Mouse (Mus musculus): ENCODE data around the gene Actrt3. TPM values are rescaled to one million over a fixed set of nuclear protein-coding genes. Genes with fewer than 3 reads are reported as not detected.

Actrt3 gene
- polyA plus RNA-seq (2015; fragmentation: Nextera tagmentation; extraction: Ambion mirVana): 0.06 TPM in 1 of 2 replicates, not detected in the other

DNA sequence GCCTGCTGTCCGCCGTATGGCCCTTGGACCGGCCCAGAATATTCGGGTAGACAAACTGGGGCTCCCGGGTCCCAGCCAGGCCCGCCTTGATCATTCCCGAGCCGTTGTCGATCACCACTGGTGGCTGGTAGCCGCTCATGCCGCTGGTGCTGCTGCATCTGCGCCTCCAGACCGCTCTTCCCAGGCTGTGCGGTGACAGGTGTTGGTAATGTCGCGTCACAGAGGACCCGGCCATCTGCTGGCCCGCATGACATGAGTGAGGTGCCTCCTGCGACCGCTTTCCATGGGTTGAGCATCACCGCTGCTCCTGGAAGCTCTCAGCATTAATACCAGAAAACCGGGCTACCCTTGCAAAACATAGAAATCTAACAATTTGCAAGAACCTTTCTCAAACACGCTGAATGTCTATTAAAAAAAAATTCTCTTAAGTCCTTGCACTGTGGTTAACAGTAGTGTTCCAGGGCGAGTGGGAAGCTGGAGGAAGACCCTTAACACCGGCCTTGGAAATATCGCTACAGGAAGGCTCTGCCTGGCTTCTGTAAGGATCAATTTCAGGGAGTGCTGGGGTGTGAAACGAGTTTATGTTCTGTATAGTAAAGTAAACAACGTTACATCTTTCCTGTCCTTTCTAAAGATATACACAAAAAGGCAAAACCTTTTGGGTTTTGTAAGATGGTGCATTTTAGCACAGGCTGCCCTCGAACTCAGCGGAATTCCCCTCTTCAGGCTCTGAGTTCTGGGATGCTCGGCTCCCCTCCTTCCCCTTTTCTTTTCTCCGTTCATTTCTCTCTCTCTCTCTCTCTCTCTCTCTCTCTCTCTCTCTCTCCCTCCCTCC, at the start of gene Actrt3:
TSS of gene Actrt3 (minus strand) at position 229 of the 835 bp plus-strand sequence.

DNA sequence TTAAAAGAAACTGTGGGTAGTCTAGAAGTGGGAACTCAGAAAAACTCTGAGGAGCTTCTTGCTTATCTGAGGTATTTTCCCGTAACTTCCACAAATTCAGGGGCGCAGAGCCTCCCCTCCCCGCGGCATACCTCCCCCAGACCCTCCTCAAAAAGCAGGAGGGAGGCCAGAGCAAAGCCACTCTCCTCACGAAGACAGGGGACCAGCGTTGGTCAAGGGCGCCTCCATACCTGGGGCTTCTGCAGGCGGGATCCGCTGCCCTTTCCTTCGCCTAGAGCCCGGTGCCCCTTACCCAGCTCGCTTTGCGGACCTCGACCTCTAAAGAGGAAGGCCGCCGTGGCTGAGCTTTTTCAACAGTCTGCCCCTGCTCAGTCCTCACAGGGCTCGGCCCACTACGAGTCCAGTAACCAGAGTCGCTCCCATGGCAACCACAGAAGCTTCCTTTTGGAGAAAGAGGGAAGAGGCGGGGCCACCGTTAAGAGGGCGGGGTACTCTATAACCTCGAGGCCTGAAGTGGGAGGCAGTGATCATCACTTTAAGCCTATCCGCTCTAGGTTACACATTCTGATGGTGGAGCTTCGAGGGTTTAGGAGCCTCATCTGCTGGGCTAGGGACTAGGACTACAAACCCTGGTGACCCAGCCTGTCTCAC, 47.8 kb upstream of the Actrt3 start, which contains the start of gene Lrrc34:
TSS of gene Lrrc34 (minus strand) at position 430 of the 651 bp plus-strand sequence.

DNA sequence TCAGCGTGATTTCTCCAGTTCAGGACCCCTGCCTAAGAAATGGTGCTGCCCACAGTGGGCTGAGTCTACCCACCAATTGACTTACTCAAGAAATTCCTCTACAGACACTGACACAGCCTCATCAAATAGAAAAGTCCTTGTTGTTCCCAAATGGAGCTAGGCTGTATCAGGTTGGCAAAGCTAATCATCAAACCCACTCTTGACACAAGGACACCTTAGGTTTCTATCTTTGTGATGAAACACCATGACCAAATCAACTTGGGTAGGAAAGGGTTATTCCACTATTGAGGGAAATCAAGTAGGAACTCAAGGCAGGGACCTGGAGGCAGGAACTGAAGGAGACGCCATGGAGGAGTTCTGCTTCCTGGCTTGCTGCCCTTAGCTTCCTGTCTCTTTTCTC, 44.5 kb upstream of the Actrt3 start, which contains the start of gene Lrriq4:
TSS of gene Lrriq4 (plus strand) at position 301 of the 400 bp plus-strand sequence.

DNA sequence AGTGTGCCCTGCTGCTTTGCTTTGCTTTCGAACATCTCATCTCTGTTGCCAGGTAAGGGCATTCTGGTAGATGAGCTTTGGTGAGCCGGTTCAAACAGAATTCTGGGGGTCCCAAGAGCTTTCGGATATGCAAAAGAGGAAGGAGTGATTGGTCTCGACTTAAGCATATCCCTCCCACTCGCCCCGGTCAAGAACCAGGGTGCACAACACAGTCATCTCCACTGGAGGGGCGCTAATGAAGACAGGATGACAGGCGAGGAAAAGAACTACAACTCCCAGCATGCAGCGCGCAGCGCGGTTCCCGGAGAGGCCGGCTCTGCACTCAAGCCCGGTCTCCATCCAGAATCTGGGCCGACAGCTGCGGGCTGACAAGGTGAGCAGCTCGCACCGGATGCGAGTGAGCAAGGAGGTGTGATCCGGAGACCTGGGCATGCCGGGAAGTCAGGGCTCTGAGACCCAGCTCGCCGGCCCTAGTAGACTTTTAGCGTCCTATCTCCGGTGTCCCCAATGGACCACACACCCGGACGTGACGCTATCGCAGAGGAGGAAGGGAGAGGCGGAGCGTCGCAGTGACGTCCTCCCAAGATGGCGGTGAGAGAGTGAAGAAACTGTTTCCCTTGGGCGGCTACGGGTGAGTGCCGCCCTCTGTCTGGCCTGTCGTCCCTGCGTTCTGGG, 2.5 kb upstream of the Actrt3 start, which contains the start of gene Mynn:
TSS of gene Mynn (plus strand) at position 1 of the 675 bp plus-strand sequence.

DNA sequence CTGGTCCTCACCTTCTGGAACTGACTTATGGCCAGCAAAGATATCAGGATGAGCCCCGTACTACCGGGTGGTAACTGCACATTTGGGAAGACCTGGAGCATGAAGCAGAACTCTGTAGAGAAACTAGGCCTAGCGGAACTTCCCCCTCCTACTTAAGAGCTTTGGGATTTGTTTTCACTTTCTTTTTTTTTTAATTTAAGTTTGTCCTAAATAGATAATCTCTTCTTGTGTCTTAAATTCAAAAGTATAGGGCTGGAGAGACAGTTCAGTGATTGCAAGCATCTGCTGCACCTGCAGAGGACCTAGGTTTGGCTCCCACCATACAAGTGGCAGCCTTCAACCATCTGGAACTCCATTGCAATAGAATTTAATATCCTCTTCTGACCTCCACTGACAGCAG, 51.8 kb downstream of the Actrt3 start, which contains the start of gene Mecom:
TSS of gene Mecom (minus strand) at position 101 of the 400 bp plus-strand sequence.

Other genes with a start within 250 kb of the Actrt3 start
- gene Mecom, start 51.9 kb downstream of the Actrt3 start, polyA plus RNA-seq (2015; fragmentation: Nextera tagmentation; extraction: Ambion mirVana): 3.3 and 4.1 TPM in 2 replicates
- 15.4 and 16.0 TPM in 2 replicates for gene Mynn, start 2.1 kb upstream of the Actrt3 start, polyA plus RNA-seq (2015; fragmentation: Nextera tagmentation; extraction: Ambion mirVana)
- not detected in 2 replicates for gene Lrriq4, start 44.6 kb upstream of the Actrt3 start, polyA plus RNA-seq (2015; fragmentation: Nextera tagmentation; extraction: Ambion mirVana)
- 0.11 and 0.22 TPM in 2 replicates for gene Lrrc34, start 47.9 kb upstream of the Actrt3 start, polyA plus RNA-seq (2015; fragmentation: Nextera tagmentation; extraction: Ambion mirVana)
- not detected in 2 replicates for gene Lrrc31, start 99.9 kb upstream of the Actrt3 start, polyA plus RNA-seq (2015; fragmentation: Nextera tagmentation; extraction: Ambion mirVana)
- gene Samd7, start 146.4 kb upstream of the Actrt3 start, polyA plus RNA-seq (2015; fragmentation: Nextera tagmentation; extraction: Ambion mirVana): 0.96 and 1.0 TPM in 2 replicates
- gene Sec62, start 192.9 kb upstream of the Actrt3 start, polyA plus RNA-seq (2015; fragmentation: Nextera tagmentation; extraction: Ambion mirVana): 116 and 119 TPM in 2 replicates

All from skeletal muscle tissue, postnatal 0 days (tissue).